Mouse (Mus musculus) spleen, postnatal 4 days (tissue): Measurements from ENCODE around the gene Zkscan4.

Experiments
- DNase-seq, 2 experiments: peaks; one replicate each; pipeline ENCODE4 v3.0.0; 2022; ENCODE audit warnings: low spot score in 2 of 2

The Zkscan4 gene

DNA sequence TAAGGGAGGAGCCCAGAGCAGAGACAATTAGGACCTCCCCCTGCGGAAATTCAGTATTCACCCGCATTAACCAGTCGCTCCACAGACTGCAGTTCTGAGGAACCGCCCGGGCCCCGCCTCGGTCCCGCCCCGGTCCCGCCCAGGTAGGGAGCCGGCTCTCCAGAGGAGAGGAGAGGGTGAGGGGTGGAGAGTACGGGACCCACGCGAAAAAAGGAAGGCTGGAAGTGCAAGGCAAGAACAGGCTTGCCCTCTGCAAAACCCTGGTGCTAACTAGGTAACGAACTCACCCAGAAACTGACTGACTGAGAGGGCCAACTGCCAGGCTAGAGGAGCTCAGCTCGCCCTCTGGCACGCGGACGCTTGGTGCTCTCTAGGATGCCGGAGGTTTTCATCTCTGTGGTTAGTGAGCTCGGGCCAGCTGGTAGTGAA, 27.5 kb downstream of the Zkscan4 start:
- peak; percentile 78 to 86 for DNase-seq

DNA sequence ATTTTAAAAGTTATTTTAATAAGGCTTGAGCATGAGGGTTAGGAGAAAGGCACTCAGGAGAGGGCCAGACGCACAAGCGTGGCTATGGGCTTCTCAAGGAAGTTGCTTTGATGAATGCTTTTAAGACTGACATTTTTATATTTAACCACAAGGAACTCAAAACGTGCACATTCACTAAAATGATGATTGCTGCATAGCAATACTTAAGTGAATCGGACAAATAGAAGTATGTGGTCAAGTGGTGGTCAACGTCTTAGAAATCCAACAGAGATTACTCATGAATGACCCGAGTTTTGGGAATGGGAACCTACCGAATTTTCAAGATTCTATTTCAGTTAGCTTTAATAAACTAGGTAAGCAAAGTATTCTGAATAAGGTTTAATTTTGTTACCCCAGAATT, 51.4 kb downstream of the Zkscan4 start:
- DNase-seq, result no peak

DNA sequence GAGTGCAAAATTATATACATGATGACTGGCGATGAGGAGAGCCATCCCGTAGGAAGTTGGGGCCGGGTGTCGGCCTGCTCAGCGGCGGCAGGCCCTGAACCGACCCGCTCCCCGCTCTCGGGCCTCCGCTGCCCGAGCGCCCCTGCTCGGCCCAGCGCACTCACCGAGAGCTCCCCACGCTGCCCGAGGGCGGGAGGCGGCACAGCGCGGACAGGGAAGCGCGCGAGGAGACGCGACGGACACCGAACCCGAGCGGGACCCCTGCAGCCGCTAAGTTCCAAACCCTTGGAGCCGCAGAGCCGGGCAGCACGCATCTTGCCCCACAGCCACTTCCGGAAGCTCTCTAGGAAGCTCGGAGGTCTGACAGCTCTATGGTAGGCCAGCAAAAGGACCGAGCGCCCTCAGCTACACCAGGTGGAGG, 52.1 kb downstream of the Zkscan4 start, which contains the start of gene Zkscan8:
TSS of gene Zkscan8 (minus strand) at position 340 of the 421 bp plus-strand sequence.
- peak; percentile 83 to 90 for DNase-seq
